Mouse (Mus musculus) left cerebral cortex, adult 6 months (tissue): ENCODE measurements around the gene Slc2a12. TPM values are rescaled to one million over a fixed set of nuclear protein-coding genes. Genes with fewer than 3 reads are reported as not detected.

Experiments used
- long read RNA-seq, 2 experiments: library from polyadenylated mRNA; unstranded; transcript quantifications; one replicate each; pipeline ENCODE4 v2.0.0; 2019 to 2020
- polyA plus RNA-seq: library from polyadenylated mRNA; unstranded; fragments of <200 nt; fragmentation: Nextera tagmentation; gene quantifications from 2 replicates; pipeline ENCODE4 v1.2.3, GENCODE M21; 2021

Gene Slc2a12
- polyA plus RNA-seq = 1.2 and 1.5 TPM in 2 replicates
- long read RNA-seq, experiment 1, full-length matches to known transcripts = 13 of 15 reads
- long read RNA-seq, experiment 1, partial matches to known transcripts = 2 of 15 reads
- long read RNA-seq, experiment 1, other reads (novel, unspliced or antisense) = 0 of 15 reads
- long read RNA-seq, experiment 2, full-length matches to known transcripts = 1 of 20 reads
- long read RNA-seq, experiment 2, partial matches to known transcripts = 0 of 20 reads
- long read RNA-seq, experiment 2, other reads (novel, unspliced or antisense) = 19 of 20 reads

DNA sequence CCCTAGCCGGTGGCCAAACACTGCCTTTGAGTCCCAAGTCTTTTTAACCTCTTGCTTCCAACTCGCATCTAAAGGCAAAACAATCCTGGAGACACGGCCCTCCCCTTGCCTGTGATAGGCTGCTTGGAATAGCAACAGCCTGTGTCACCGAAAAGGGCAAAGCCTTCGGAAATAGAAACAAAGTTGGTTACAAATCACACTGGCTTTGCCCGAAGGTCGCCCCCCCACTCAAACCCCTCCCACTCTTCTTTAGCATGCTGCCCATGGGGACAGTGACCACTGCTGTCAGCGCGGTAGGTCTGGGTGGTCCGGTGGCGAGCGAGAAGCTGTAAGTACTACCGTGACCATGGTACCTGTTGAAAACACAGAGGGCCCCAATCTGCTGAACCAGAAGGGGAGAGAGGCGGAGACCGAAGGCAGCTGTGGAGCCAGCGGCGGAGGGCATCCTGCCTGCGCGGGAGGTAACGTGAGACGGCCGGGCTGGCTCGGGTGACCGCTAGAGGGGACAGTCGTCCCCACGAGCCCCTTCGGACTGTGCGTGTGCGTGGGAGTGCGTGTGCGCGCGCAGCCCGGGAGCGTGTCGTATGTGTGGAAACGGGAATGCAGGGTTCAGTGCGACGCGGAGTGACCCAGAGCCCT lies at the start of gene Slc2a12:
Gene Slc2a12 (plus strand): TSS at position 159 of the 639 bp plus-strand sequence.

GRCm38 (mm10) chr10:22731272-22732093 lies 86.7 kb downstream of the Slc2a12 start, which contains the start of gene Tbpl1:
Gene Tbpl1 (minus strand): TSS chr10:22731938.

Other genes starting within 250 kb of the Slc2a12 start
- gene Tbpl1, start 86.9 kb downstream of the Slc2a12 start, polyA plus RNA-seq = 40.9 and 50.7 TPM in 2 replicates
- not detected in 2 replicates for gene Tcf21, start 175.2 kb downstream of the Slc2a12 start, polyA plus RNA-seq